Mouse (Mus musculus) spleen, adult 2 months (tissue): ENCODE measurements around the gene Carm1. TPM values are rescaled to one million over a fixed set of nuclear protein-coding genes. Genes with fewer than 3 reads are reported as not detected.

Source experiments
- DNase-seq, 2 experiments: peaks; one replicate each; pipeline versions ENCODE4 v3.0.0 to v3.0.0-alpha.2; 2012 to 2021; ENCODE audit warnings: low spot score in 2 of 2, low read depth in 1 of 2
- H3K27ac ChIP-seq: fragments of 200-500 bp; 2 replicates; pipeline ENCODE4 v1.5.1; 2012; ENCODE audit warnings: low read length, inconsistent platforms; ENCODE audit not compliant: insufficient read depth
- H3K27me3 ChIP-seq: fragments of 200-500 bp; 2 replicates; pipeline ENCODE4 v1.6.1; 2012; ENCODE audit warnings: mild to moderate bottlenecking, moderate library complexity, low read length, inconsistent platforms; ENCODE audit not compliant: control insufficient read depth, insufficient read depth
- H3K36me3 ChIP-seq: fragments of 200-500 bp; 2 replicates; pipeline ENCODE4 v1.6.1; 2012; ENCODE audit warnings: mild to moderate bottlenecking, low read length, inconsistent platforms; ENCODE audit not compliant: control insufficient read depth, insufficient read depth
- H3K4me1 ChIP-seq: fragments of 200-500 bp; 2 replicates; pipeline ENCODE4 v1.6.1; 2011; ENCODE audit warnings: inconsistent platforms; ENCODE audit not compliant: control insufficient read depth, insufficient read depth, insufficient read length
- H3K4me3 ChIP-seq: fragments of 200-500 bp; 2 replicates; pipeline ENCODE4 v1.5.1; 2011; ENCODE audit warnings: mild to moderate bottlenecking, inconsistent platforms; ENCODE audit not compliant: insufficient read depth, insufficient read length; ENCODE audit errors: extremely low read depth
- CTCF ChIP-seq: fragments of 200-500 bp; IDR thresholded peaks from 2 replicates; pipeline ENCODE4 v1.5.1; 2011; ENCODE audit warnings: mild to moderate bottlenecking, inconsistent platforms; ENCODE audit not compliant: insufficient read depth, insufficient read length, insufficient replicate concordance; ENCODE audit errors: extremely low read depth
- POLR2A ChIP-seq: fragments of 200-500 bp; IDR thresholded peaks from 2 replicates; pipeline ENCODE4 v1.6.1; 2011; ENCODE audit warnings: low read depth, low read length, inconsistent platforms
- WGBS: fragments of 180-500 bp; shearing (Covaris S2); methylation state at CpG from one replicate; pipeline ENCODE4 v1.1.7; 2018; 5-methylcytosine and 5-hydroxymethylcytosine counted together
- polyA plus RNA-seq: library from polyadenylated mRNA; depleted of rRNA; stranded (reverse); fragments of >200 nt; gene quantifications from 2 replicates; pipeline ENCODE4 v1.2.3, GENCODE M21; 2012

The Carm1 gene
- polyA plus RNA-seq, 1 experiment, result 59.3 TPM

GRCm38 (mm10) chr9:21564420-21564819 lies 17.7 kb downstream of the Carm1 start:
- H3K27ac ChIP-seq, result no peak overlapping the region
- no peak for DNase-seq

GRCm38 (mm10) chr9:21565004-21565586 lies 18.4 kb downstream of the Carm1 start:
- no peak for DNase-seq
- WGBS, result 81% methylated on average over 4 of the region's 4 CpGs
- no peak for TF ChIP-seq POLR2A
- no peak for TF ChIP-seq CTCF
- Histone ChIP-seq H3K4me1 (peaks cover 5% of the 10 kb centered on the region), H3K4me3 (no peak overlapping the region), H3K27ac (no peak overlapping the region), H3K27me3 (no peaks in the 10 kb centered on the region), H3K36me3 (peaks cover 5% of the 10 kb centered on the region; the same call in 1 of the 2 replicates)

More at GRCm38 (mm10) chr9:21564420-21564819, 17.7 kb downstream of the Carm1 start:
- WGBS, result 97% methylated on average over 1 of the region's 1 CpGs
- Histone ChIP-seq H3K36me3 (no peaks in the 10 kb centered on the region), H3K4me1 (peaks cover 5% of the 10 kb centered on the region), H3K4me3 (no peak overlapping the region), H3K27me3 (no peaks in the 10 kb centered on the region)
- TF ChIP-seq CTCF, result no peak
- no peak for TF ChIP-seq POLR2A

GRCm38 (mm10) chr9:21566538-21566937 lies 19.8 kb downstream of the Carm1 start:
- H3K4me3 ChIP-seq, result no peak overlapping the region
- 88% methylated on average over 1 of the region's 1 CpGs for WGBS
- TF ChIP-seq CTCF (no peak), POLR2A (no peak)
- peaks cover 8% of the 10 kb centered on the region for H3K36me3 ChIP-seq
- no peak for DNase-seq
- peaks cover 5% of the 10 kb centered on the region for H3K4me1 ChIP-seq
- H3K27ac ChIP-seq, result no peak overlapping the region
- H3K27me3 ChIP-seq, result no peaks in the 10 kb centered on the region

- peaks cover 10% of the 10 kb centered on the region for H3K36me3 ChIP-seq
- no peak overlapping the region for H3K27ac ChIP-seq
- WGBS, result 64% methylated on average over 2 of the region's 2 CpGs
- DNase-seq, result no peak
- peaks cover 5% of the 10 kb centered on the region for H3K4me1 ChIP-seq
- H3K27me3 ChIP-seq, result no peaks in the 10 kb centered on the region
- TF ChIP-seq POLR2A (no peak), CTCF (no peak)
- H3K4me3 ChIP-seq, result no peak overlapping the region
Measured at GRCm38 (mm10) chr9:21567051-21567450, 20.4 kb downstream of the Carm1 start.

- Histone ChIP-seq H3K36me3 (peaks cover 11% of the 10 kb centered on the region), H3K4me1 (peaks cover 5% of the 10 kb centered on the region), H3K4me3 (no peak overlapping the region), H3K27ac (no peak overlapping the region), H3K27me3 (no peaks in the 10 kb centered on the region)
- WGBS, result 92% methylated on average over 8 of the region's 8 CpGs
- no peak for DNase-seq
- no peak for TF ChIP-seq POLR2A
- TF ChIP-seq CTCF, result no peak
Measured at GRCm38 (mm10) chr9:21568657-21569255, 22.1 kb downstream of the Carm1 start.

- TF ChIP-seq POLR2A, result no peak
- no peak for TF ChIP-seq CTCF
- no peaks in the 10 kb centered on the region for H3K4me1 ChIP-seq
- no peak for DNase-seq
- H3K27ac ChIP-seq, result no peak overlapping the region
- no peak overlapping the region for H3K4me3 ChIP-seq
- H3K36me3 ChIP-seq, result peaks cover 21% of the 10 kb centered on the region
- WGBS, result 92% methylated on average over 8 of the region's 8 CpGs
- H3K27me3 ChIP-seq, result no peaks in the 10 kb centered on the region
Measured at GRCm38 (mm10) chr9:21574012-21574801, 27.5 kb downstream of the Carm1 start.

GRCm38 (mm10) chr9:21575253-21575652 lies 28.6 kb downstream of the Carm1 start:
- no peak for TF ChIP-seq CTCF
- no peak for TF ChIP-seq POLR2A
- H3K27ac ChIP-seq, result no peak overlapping the region

More at GRCm38 (mm10) chr9:21575253-21575652, 28.6 kb downstream of the Carm1 start:
- no peak for DNase-seq
- H3K36me3 ChIP-seq, result peaks cover 15% of the 10 kb centered on the region
- no peaks in the 10 kb centered on the region for H3K4me1 ChIP-seq
- 91% methylated on average over 10 of the region's 10 CpGs for WGBS
- H3K27me3 ChIP-seq, result no peaks in the 10 kb centered on the region
- H3K4me3 ChIP-seq, result no peak overlapping the region
